Mouse (Mus musculus): ENCODE results near the gene Ipo13. TPM values are rescaled to one million over a fixed set of nuclear protein-coding genes. Genes with fewer than 3 reads are reported as not detected.
A peak's percentile ranks its signal among the peaks of the same experiment; 100 is the strongest.

Gene Ipo13
- polyA plus RNA-seq, 1 experiment, result 62.2 TPM

DNA sequence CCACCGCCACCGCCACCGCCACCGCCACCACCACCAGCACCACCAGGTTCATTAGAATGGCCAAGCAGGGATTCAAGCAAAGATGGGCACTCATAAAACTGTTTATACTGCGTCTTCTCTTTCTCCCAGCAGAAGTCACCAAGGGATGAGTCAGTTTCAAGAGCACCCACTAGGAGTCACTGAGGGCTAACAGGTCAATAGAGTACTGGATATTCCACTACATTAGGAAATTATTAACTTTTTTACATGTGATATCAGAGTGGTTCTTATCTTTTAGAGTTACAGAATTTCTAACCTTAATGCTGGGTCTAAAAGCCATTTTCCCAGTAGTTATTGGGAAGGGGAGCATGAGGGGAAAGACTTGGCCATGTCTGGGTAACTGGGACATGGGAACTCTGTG, 22.2 kb upstream of the Ipo13 start:
- H3K27me3 ChIP-seq (ENCODE audit: control insufficient read depth, insufficient read depth, insufficient read length), result no peaks in the 10 kb centered on the region
- TF ChIP-seq POLR2A (IDR thresholded peaks at IDR 0.05; ENCODE audit: insufficient read length, low read depth), result no peak
- no peak overlapping the region for H3ac ChIP-seq (ENCODE audit: control insufficient read depth, insufficient read length)
- no peak overlapping the region for H3K4me3 ChIP-seq
- H3K79me2 ChIP-seq (ENCODE audit: control insufficient read depth, insufficient read depth), result no peaks in the 10 kb centered on the region
- no peak overlapping the region for H3K4me2 ChIP-seq (ENCODE audit: low read depth)
- H3K36me3 ChIP-seq (ENCODE audit: control insufficient read depth, insufficient read depth), result no peaks in the 10 kb centered on the region

DNA sequence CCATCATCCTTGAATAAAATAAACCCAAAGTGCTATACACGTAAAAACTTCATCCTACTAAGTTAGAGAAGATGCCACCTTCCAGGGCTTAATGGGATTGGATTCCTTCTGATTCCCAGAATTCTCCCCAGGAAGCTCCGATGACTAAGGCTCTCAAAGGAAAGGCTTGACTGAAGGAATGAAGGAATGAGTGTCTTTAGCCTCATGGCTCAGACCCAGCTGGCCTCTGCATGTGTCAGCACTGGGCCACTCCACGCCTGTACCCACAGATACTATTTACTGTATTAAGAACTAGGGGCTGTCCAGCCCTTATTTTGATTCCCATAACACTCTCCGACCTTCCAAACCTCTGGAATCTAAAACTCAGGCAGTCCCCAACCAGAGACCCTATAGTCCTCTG, 19.3 kb upstream of the Ipo13 start:
- no peak overlapping the region for H3K4me3 ChIP-seq
- no peaks in the 10 kb centered on the region for H3K36me3 ChIP-seq (ENCODE audit: control insufficient read depth, insufficient read depth)
- TF ChIP-seq MYOG (IDR thresholded peaks at IDR 0.05; ENCODE audit: control insufficient read depth in 1 of 3, insufficient read depth in 1 of 3, insufficient read length in 2 of 3, low read depth in 2 of 3), result peak in 1 of 3 experiments; percentile 17
- TF ChIP-seq MAX (IDR thresholded peaks at IDR 0.05; ENCODE audit: low read depth), result no peak
- no peak for TF ChIP-seq USF1 (IDR thresholded peaks at IDR 0.05; ENCODE audit: low read depth)
- TF ChIP-seq TCF12 (IDR thresholded peaks at IDR 0.05; ENCODE audit: insufficient read depth, poor library complexity, severe bottlenecking), result no peak
- TF ChIP-seq TCF3 (IDR thresholded peaks at IDR 0.05; ENCODE audit: insufficient read length, low read depth), result no peak
- no peak for TF ChIP-seq CEBPB (IDR thresholded peaks at IDR 0.05; ENCODE audit: insufficient read depth, poor library complexity, severe bottlenecking)
- H3K79me2 ChIP-seq (ENCODE audit: control insufficient read depth, insufficient read depth), result no peaks in the 10 kb centered on the region
- H3K4me2 ChIP-seq (ENCODE audit: low read depth), result peak overlapping the region; percentile 26
- no peaks in the 10 kb centered on the region for H3K27me3 ChIP-seq (ENCODE audit: control insufficient read depth, insufficient read depth, insufficient read length)
- H3ac ChIP-seq (ENCODE audit: control insufficient read depth, insufficient read length), result no peak overlapping the region

GRCm38 (mm10) chr4:117933248-117933647, 18.4 kb upstream of the Ipo13 start:
- no peak overlapping the region for H3K4me3 ChIP-seq
- TF ChIP-seq MYOD1 (IDR thresholded peaks at IDR 0.05; ENCODE audit: control insufficient read depth in 1 of 3, insufficient read length in 2 of 3, low read depth in 2 of 3), result no peak
- no peak for TF ChIP-seq POLR2AphosphoS2 (IDR thresholded peaks at IDR 0.05; ENCODE audit: insufficient read length, low read depth)
- TF ChIP-seq CEBPB (IDR thresholded peaks at IDR 0.05; ENCODE audit: insufficient read depth, poor library complexity, severe bottlenecking), result peak; percentile 77; the same call in 1 of the 2 replicates
- no peaks in the 10 kb centered on the region for H3K27me3 ChIP-seq (ENCODE audit: control insufficient read depth, insufficient read depth, insufficient read length)

DNA sequence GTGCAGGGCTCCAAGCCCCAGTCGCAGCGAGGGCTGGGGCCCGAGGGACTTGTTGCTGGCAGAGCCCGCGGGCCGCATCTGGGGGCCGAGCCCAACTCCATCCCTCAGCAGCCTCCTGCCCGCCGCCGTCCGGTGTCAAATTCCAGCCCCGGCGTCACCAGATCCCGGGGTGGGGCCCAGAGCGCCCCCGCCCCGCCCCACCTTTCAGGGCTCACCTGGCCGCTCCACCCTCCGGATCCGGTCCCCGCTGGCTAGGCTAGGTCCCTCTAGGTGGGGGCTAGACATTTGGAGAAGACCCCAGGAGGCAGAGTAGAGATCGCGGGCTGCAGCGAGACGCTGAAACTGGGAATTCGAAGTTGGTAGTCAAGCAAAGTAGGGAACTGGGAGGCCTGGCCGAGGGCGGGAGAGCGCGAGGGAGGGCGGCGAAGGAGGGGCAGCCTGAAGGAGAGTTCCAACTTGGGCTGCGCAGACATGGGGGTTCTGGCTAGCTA, 14.6 kb upstream of the Ipo13 start, which contains the start of gene Artn:
TSS of gene Artn (minus strand) at position 373 of the 491 bp plus-strand sequence.
- Histone ChIP-seq H3K27me3 (ENCODE audit: control insufficient read depth, insufficient read depth, insufficient read length) (no peaks in the 10 kb centered on the region), H3K4me2 (ENCODE audit: low read depth) (peak within 1 kb of the TSS; percentile 77), H3K4me3 (peak within 1 kb of the TSS; percentile 35), H3K79me2 (ENCODE audit: control insufficient read depth, insufficient read depth) (no peaks in the 10 kb centered on the region), H3ac (ENCODE audit: control insufficient read depth, insufficient read length) (no peak within 1 kb of the TSS), H3K36me3 (ENCODE audit: control insufficient read depth, insufficient read depth) (no peaks in the 10 kb centered on the region)
- TF ChIP-seq REST (IDR thresholded peaks at IDR 0.05; ENCODE audit: insufficient read depth, insufficient read length), result no peak
- TF ChIP-seq TCF12 (IDR thresholded peaks at IDR 0.05; ENCODE audit: insufficient read depth, poor library complexity, severe bottlenecking), result no peak
- TF ChIP-seq POLR2A (IDR thresholded peaks at IDR 0.05; ENCODE audit: insufficient read length, low read depth), result peak; percentile 47
- no peak for TF ChIP-seq SRF (IDR thresholded peaks at IDR 0.05; ENCODE audit: control insufficient read depth, insufficient read length, low read depth)

More at GRCm38 (mm10) chr4:117933248-117933647, 18.4 kb upstream of the Ipo13 start:
- Histone ChIP-seq H3K36me3 (ENCODE audit: control insufficient read depth, insufficient read depth) (no peaks in the 10 kb centered on the region), H3ac (ENCODE audit: control insufficient read depth, insufficient read length) (no peak overlapping the region), H3K79me2 (ENCODE audit: control insufficient read depth, insufficient read depth) (no peaks in the 10 kb centered on the region), H3K4me2 (ENCODE audit: low read depth) (no peak overlapping the region)

DNA sequence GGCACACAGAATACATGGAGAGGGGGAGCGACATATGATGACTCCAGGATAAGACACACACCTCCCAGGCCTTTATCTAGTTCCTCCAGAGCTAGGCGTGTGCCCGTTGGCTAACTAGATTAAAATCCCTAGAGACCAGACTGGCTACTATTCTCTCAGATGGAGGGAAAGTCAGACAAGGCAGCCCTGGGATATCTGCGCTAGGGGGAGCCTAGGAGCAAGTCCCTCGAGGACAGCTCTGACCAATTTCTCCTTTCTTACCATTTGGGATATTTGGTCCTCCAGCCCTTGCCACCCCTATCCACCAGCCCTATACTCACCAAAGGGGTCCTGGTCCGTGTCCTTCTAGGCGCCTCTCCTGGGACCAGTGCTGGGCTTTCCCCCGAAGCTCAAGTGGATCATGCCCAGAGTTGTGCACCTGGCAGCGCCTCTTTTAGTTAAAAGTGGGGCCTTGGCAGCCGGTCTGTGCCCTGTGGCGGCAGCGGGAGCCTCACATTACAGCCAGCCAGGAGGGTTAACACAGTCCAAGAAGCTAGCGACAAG, 14.0 kb upstream of the Ipo13 start:
- no peaks in the 10 kb centered on the region for H3K79me2 ChIP-seq (ENCODE audit: control insufficient read depth, insufficient read depth)
- peak overlapping the region; percentile 35 for H3K4me3 ChIP-seq
- H3K36me3 ChIP-seq (ENCODE audit: control insufficient read depth, insufficient read depth), result no peaks in the 10 kb centered on the region
- TF ChIP-seq E2F4 (IDR thresholded peaks at IDR 0.05; ENCODE audit: insufficient read depth) (no peak), MYOG (IDR thresholded peaks at IDR 0.05; ENCODE audit: control insufficient read depth in 1 of 3, insufficient read depth in 1 of 3, insufficient read length in 2 of 3, low read depth in 2 of 3) (no peak), CEBPB (IDR thresholded peaks at IDR 0.05; ENCODE audit: insufficient read depth, poor library complexity, severe bottlenecking) (no peak), SRF (IDR thresholded peaks at IDR 0.05; ENCODE audit: control insufficient read depth, insufficient read length, low read depth) (no peak), MYOD1 (IDR thresholded peaks at IDR 0.05; ENCODE audit: control insufficient read depth in 1 of 3, insufficient read length in 2 of 3, low read depth in 2 of 3) (no peak), REST (IDR thresholded peaks at IDR 0.05; ENCODE audit: insufficient read depth, insufficient read length) (no peak), TCF3 (IDR thresholded peaks at IDR 0.05; ENCODE audit: insufficient read length, low read depth) (no peak), POLR2AphosphoS2 (IDR thresholded peaks at IDR 0.05; ENCODE audit: insufficient read length, low read depth) (no peak), TCF12 (IDR thresholded peaks at IDR 0.05; ENCODE audit: insufficient read depth, poor library complexity, severe bottlenecking) (no peak), POLR2A (IDR thresholded peaks at IDR 0.05; ENCODE audit: insufficient read length, low read depth) (no peak), MAX (IDR thresholded peaks at IDR 0.05; ENCODE audit: low read depth) (no peak), USF1 (IDR thresholded peaks at IDR 0.05; ENCODE audit: low read depth) (no peak)
- no peak overlapping the region for H3ac ChIP-seq (ENCODE audit: control insufficient read depth, insufficient read length)
- peak overlapping the region; percentile 77 for H3K4me2 ChIP-seq (ENCODE audit: low read depth)
- no peaks in the 10 kb centered on the region for H3K27me3 ChIP-seq (ENCODE audit: control insufficient read depth, insufficient read depth, insufficient read length)

Data from myocyte (in vitro differentiated cells).